Mouse (Mus musculus) bone marrow macrophage, adult 2 months (primary cell): ENCODE data around the gene Agtpbp1. TPM values are rescaled to one million over a fixed set of nuclear protein-coding genes. Genes with fewer than 3 reads are reported as not detected.

Experiments used
- H3K27ac ChIP-seq: 2 replicates; pipeline ENCODE4 v1.5.1; 2012; ENCODE audit warnings: low read depth, low read length; ENCODE audit not compliant: insufficient read depth
- H3K4me1 ChIP-seq: 2 replicates; pipeline ENCODE4 v1.6.1; 2012; ENCODE audit warnings: low read length; ENCODE audit not compliant: control insufficient read depth, insufficient read depth
- H3K4me3 ChIP-seq: 2 replicates; pipeline ENCODE4 v1.5.1; 2012; ENCODE audit warnings: mild to moderate bottlenecking, low read length, moderate library complexity; ENCODE audit not compliant: insufficient read depth
- CTCF ChIP-seq: IDR thresholded peaks from 2 replicates; pipeline ENCODE4 v1.5.1; 2012; ENCODE audit warnings: low read depth, mild to moderate bottlenecking, low read length, moderate library complexity
- POLR2A ChIP-seq: IDR thresholded peaks from 2 replicates; pipeline ENCODE4 v1.6.1; 2012; ENCODE audit warnings: mild to moderate bottlenecking, low read depth, low read length, borderline replicate concordance
- polyA plus RNA-seq: library from polyadenylated mRNA; stranded (reverse); fragments of >200 nt; gene quantifications from 2 replicates; pipeline ENCODE4 v1.2.4, GENCODE M21; 2012; ENCODE audit not compliant: missing spikeins, insufficient read depth, insufficient read length

The Agtpbp1 gene
- polyA plus RNA-seq, 1 experiment = 50.6 TPM

GRCm38 (mm10) chr13:59413885-59414284 is 171.1 kb downstream of the Agtpbp1 start:
- Histone ChIP-seq H3K27ac (no peak overlapping the region), H3K4me1 (no peaks in the 10 kb centered on the region), H3K4me3 (no peak overlapping the region)
- TF ChIP-seq POLR2A (no peak), CTCF (no peak)

- H3K4me3 ChIP-seq = no peak overlapping the region
- TF ChIP-seq POLR2A (no peak), CTCF (no peak)
- no peaks in the 10 kb centered on the region for H3K4me1 ChIP-seq
- no peak overlapping the region for H3K27ac ChIP-seq
Measured at GRCm38 (mm10) chr13:59412672-59413071, 172.4 kb downstream of the Agtpbp1 start.

- TF ChIP-seq POLR2A = no peak
- no peak for TF ChIP-seq CTCF
- H3K4me1 ChIP-seq = no peaks in the 10 kb centered on the region
- H3K4me3 ChIP-seq = no peak overlapping the region
- H3K27ac ChIP-seq = no peak overlapping the region
Measured at GRCm38 (mm10) chr13:59407182-59407581, 177.8 kb downstream of the Agtpbp1 start.

DNA sequence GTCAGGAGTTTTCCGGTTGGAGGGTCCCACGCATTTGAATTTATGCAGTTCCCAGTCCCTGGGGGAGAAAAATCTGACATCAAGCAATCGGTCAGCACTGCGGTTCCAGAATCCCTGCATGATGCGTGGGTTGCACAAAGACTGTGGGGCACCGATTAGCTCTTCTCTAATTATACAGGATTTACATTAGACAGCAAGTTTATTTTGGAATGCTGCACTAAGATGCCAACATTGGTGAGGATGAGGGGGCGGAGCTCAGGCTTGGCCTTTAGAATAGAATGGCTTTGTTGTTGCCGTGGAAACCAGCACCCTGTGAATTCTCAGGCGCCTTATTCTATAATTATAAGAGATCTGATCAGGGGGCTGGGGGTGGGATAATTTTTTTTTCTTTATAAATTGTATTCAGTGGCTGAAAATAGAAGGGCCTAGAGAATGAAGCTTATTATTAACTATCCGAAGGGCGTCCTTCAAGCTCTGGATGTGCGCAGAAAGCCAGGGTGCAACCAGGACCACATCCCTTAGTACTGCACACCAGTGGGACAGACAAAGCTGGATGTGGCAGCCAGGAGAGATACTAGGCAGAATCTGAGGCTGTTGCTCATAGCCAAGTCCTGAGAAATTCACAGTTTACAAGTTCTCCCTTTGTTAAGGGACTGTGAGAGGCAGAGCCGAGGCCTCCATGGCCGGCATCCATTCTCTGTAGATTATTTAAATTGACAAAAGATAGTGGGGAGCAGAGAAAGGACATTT is 182.8 kb downstream of the Agtpbp1 start:
- H3K4me3 ChIP-seq = no peak overlapping the region
- no peak overlapping the region for H3K27ac ChIP-seq
- no peaks in the 10 kb centered on the region for H3K4me1 ChIP-seq
- TF ChIP-seq CTCF = no peak
- TF ChIP-seq POLR2A = no peak

DNA sequence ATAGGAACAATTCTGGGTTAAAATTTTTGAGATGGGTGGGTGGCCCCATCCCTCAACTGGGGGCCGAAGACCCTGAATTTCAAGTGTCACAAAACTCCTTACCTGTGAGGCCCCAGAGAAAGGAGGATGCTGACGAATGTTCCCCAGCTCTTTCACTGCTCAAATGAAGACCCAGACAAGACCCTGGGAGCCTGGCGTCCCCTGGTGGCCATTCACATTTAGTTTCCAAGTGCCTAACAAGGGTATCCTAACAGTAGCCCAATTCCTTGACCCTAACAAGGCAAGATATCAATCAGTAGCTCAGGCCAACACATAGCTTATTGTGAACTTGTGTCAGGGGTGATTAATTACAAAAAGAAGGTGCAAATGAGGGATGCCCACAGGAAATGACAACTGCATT is 187.5 kb downstream of the Agtpbp1 start:
- Histone ChIP-seq H3K27ac (no peak overlapping the region), H3K4me3 (no peak overlapping the region), H3K4me1 (no peaks in the 10 kb centered on the region)
- peak; percentile 44; the same call in 1 of the 2 replicates for TF ChIP-seq CTCF
- no peak for TF ChIP-seq POLR2A

Other genes with a start within 250 kb of the Agtpbp1 start
- 46.6 and 65.6 TPM in 2 replicates for gene Naa35, start within 50 bp of the Agtpbp1 start, polyA plus RNA-seq
- 7.6 and 8.1 TPM in 2 replicates for gene Golm1, start 90.6 kb upstream of the Agtpbp1 start, polyA plus RNA-seq
- not detected in 2 replicates for gene 4921517D22Rik, start 108.9 kb upstream of the Agtpbp1 start, polyA plus RNA-seq
- not detected in 2 replicates for gene Spata31d1a, start 125.1 kb upstream of the Agtpbp1 start, polyA plus RNA-seq
- not detected in 2 replicates for gene Spata31d1b, start 127.1 kb upstream of the Agtpbp1 start, polyA plus RNA-seq
- not detected in 2 replicates for gene Spata31d1d, start 146.5 kb upstream of the Agtpbp1 start, polyA plus RNA-seq
- not detected in 2 replicates for gene 1700014D04Rik, start 161.5 kb upstream of the Agtpbp1 start, polyA plus RNA-seq
- gene Isca1, start 184.6 kb upstream of the Agtpbp1 start, polyA plus RNA-seq = 29.2 and 32.6 TPM in 2 replicates
- not detected in 2 replicates for gene Gm49354, start 197.0 kb upstream of the Agtpbp1 start, polyA plus RNA-seq
- gene Tut7, start 237.9 kb upstream of the Agtpbp1 start, polyA plus RNA-seq = 142 and 148 TPM in 2 replicates